Mouse (Mus musculus): ENCODE measurements around the gene Afmid. TPM values are rescaled to one million over a fixed set of nuclear protein-coding genes. Genes with fewer than 3 reads are reported as not detected.

Gene Afmid
- total and polyA plus RNA-seq, 2 experiments from 2014 or later = 9.1 to 11.1 TPM

GRCm38 (mm10) chr11:117824060-117824969 is 1.4 kb upstream of the Afmid start:
- H3K36me3 ChIP-seq (ENCODE audit: insufficient read depth, low read length) = no peaks in the 10 kb centered on the region
- peak; percentile 84 for DNase-seq (ENCODE audit: low spot score)
- no peaks in the 10 kb centered on the region for H3K27me3 ChIP-seq (ENCODE audit: insufficient read depth, low read length)
- no peak overlapping the region for H3K27ac ChIP-seq (ENCODE audit: low read depth, low read length)
- 0 out of 2 replicates have a peak, but pooled peaks cover 4% of the 10 kb centered on the region for H3K4me1 ChIP-seq (ENCODE audit: insufficient read depth, low read length)
- peak overlapping the region; percentile 13; the same call in 1 of the 2 replicates for H3K4me2 ChIP-seq (ENCODE audit: low read depth, low read length, poor library complexity, severe bottlenecking)
- no peak overlapping the region for H3K4me3 ChIP-seq (ENCODE audit: low read depth, low read length)
- peak; percentile 95 for TF ChIP-seq CTCF (IDR thresholded peaks at IDR 0.05)
- WGBS = 20% methylated on average over 23 of the region's 23 CpGs
- ATAC-seq (ENCODE audit: low FRiP score) = peak; percentile 79
- H3K9me3 ChIP-seq (ENCODE audit: low read length) = no peaks in the 10 kb centered on the region
- no peak overlapping the region for H3K9ac ChIP-seq (replicated peaks; ENCODE audit: low read length, poor library complexity, severe bottlenecking)

GRCm38 (mm10) chr11:117826164-117826563 is 440 bp downstream of the Afmid start:
- Histone ChIP-seq H3K9me3 (ENCODE audit: low read length) (no peaks in the 10 kb centered on the region), H3K36me3 (ENCODE audit: insufficient read depth, low read length) (no peaks in the 10 kb centered on the region), H3K4me1 (ENCODE audit: insufficient read depth, low read length) (0 out of 2 replicates have a peak, but pooled peaks cover 4% of the 10 kb centered on the region), H3K27ac (ENCODE audit: low read depth, low read length) (peak overlapping the region; percentile 14; the same call in 1 of the 2 replicates), H3K4me2 (ENCODE audit: low read depth, low read length, poor library complexity, severe bottlenecking) (peak overlapping the region; percentile 91), H3K27me3 (ENCODE audit: insufficient read depth, low read length) (no peaks in the 10 kb centered on the region), H3K4me3 (ENCODE audit: low read depth, low read length) (peak overlapping the region; percentile 38), H3K9ac (replicated peaks; ENCODE audit: low read length, poor library complexity, severe bottlenecking) (peak overlapping the region; percentile 37; the same call in 1 of the 2 replicates)
- 5% methylated on average over 5 of the region's 5 CpGs for WGBS
- no peak for TF ChIP-seq CTCF (IDR thresholded peaks at IDR 0.05)
- DNase-seq (ENCODE audit: low spot score) = no peak
- no peak for ATAC-seq (ENCODE audit: low FRiP score)

- no peaks in the 10 kb centered on the region for H3K36me3 ChIP-seq (ENCODE audit: insufficient read depth, low read length)
- ATAC-seq (ENCODE audit: low FRiP score) = no peak
- H3K9ac ChIP-seq (replicated peaks; ENCODE audit: low read length, poor library complexity, severe bottlenecking) = no peak overlapping the region
- WGBS = 75% methylated on average over 8 of the region's 8 CpGs
- H3K9me3 ChIP-seq (ENCODE audit: low read length) = no peaks in the 10 kb centered on the region
- 0 out of 2 replicates have a peak, but pooled peaks cover 4% of the 10 kb centered on the region for H3K4me1 ChIP-seq (ENCODE audit: insufficient read depth, low read length)
- H3K27me3 ChIP-seq (ENCODE audit: insufficient read depth, low read length) = no peaks in the 10 kb centered on the region
- H3K27ac ChIP-seq (ENCODE audit: low read depth, low read length) = no peak overlapping the region
- no peak for DNase-seq (ENCODE audit: low spot score)
- H3K4me2 ChIP-seq (ENCODE audit: low read depth, low read length, poor library complexity, severe bottlenecking) = no peak overlapping the region
- H3K4me3 ChIP-seq (ENCODE audit: low read depth, low read length) = no peak overlapping the region
- TF ChIP-seq CTCF (IDR thresholded peaks at IDR 0.05) = no peak
Measured at GRCm38 (mm10) chr11:117826916-117827315, 1.2 kb downstream of the Afmid start.

GRCm38 (mm10) chr11:117827386-117827785 is 1.7 kb downstream of the Afmid start:
- Histone ChIP-seq H3K36me3 (ENCODE audit: insufficient read depth, low read length) (no peaks in the 10 kb centered on the region), H3K4me1 (ENCODE audit: insufficient read depth, low read length) (0 out of 2 replicates have a peak, but pooled peaks cover 4% of the 10 kb centered on the region), H3K4me2 (ENCODE audit: low read depth, low read length, poor library complexity, severe bottlenecking) (no peak overlapping the region), H3K27me3 (ENCODE audit: insufficient read depth, low read length) (no peaks in the 10 kb centered on the region), H3K4me3 (ENCODE audit: low read depth, low read length) (no peak overlapping the region), H3K9ac (replicated peaks; ENCODE audit: low read length, poor library complexity, severe bottlenecking) (no peak overlapping the region), H3K9me3 (ENCODE audit: low read length) (no peaks in the 10 kb centered on the region), H3K27ac (ENCODE audit: low read depth, low read length) (no peak overlapping the region)
- no peak for ATAC-seq (ENCODE audit: low FRiP score)
- no peak for TF ChIP-seq CTCF (IDR thresholded peaks at IDR 0.05)
- no peak for DNase-seq (ENCODE audit: low spot score)
- 70% methylated on average over 3 of the region's 3 CpGs for WGBS

GRCm38 (mm10) chr11:117828149-117828887 is 2.6 kb downstream of the Afmid start:
- Histone ChIP-seq H3K9ac (replicated peaks; ENCODE audit: low read length, poor library complexity, severe bottlenecking) (no peak overlapping the region), H3K4me2 (ENCODE audit: low read depth, low read length, poor library complexity, severe bottlenecking) (no peak overlapping the region), H3K4me1 (ENCODE audit: insufficient read depth, low read length) (0 out of 2 replicates have a peak, but pooled peaks cover 4% of the 10 kb centered on the region), H3K27me3 (ENCODE audit: insufficient read depth, low read length) (no peaks in the 10 kb centered on the region), H3K4me3 (ENCODE audit: low read depth, low read length) (no peak overlapping the region), H3K36me3 (ENCODE audit: insufficient read depth, low read length) (no peaks in the 10 kb centered on the region), H3K27ac (ENCODE audit: low read depth, low read length) (no peak overlapping the region), H3K9me3 (ENCODE audit: low read length) (no peaks in the 10 kb centered on the region)
- DNase-seq (ENCODE audit: low spot score) (no peak), ATAC-seq (ENCODE audit: low FRiP score) (no peak)
- WGBS = 70% methylated on average over 18 of the region's 18 CpGs
- no peak for TF ChIP-seq CTCF (IDR thresholded peaks at IDR 0.05)

All from midbrain, postnatal 0 days (tissue).